Mouse (Mus musculus) adrenal gland, postnatal 25 days (tissue): ENCODE measurements around the gene Adamts4. TPM values are rescaled to one million over a fixed set of nuclear protein-coding genes. Genes with fewer than 3 reads are reported as not detected.
A peak's percentile ranks its signal among the peaks of the same experiment; 100 is the strongest.
"Not testable (repeated sequence)": the region's sequence is repeated elsewhere in the genome, so short reads cannot be mapped to it uniquely, and the experiment has no call there.

Experiments
- DNase-seq: peaks from one replicate; pipeline ENCODE4 v3.0.0; 2021; ENCODE audit warnings: mixed read lengths
- total RNA-seq: library from RNA; stranded (reverse); gene quantifications from 2 replicates; pipeline ENCODE4 v1.2.3, GENCODE M21; 2021

The Adamts4 gene
- total RNA-seq, 1 experiment from 2014 or later, result 0.67 TPM

DNA sequence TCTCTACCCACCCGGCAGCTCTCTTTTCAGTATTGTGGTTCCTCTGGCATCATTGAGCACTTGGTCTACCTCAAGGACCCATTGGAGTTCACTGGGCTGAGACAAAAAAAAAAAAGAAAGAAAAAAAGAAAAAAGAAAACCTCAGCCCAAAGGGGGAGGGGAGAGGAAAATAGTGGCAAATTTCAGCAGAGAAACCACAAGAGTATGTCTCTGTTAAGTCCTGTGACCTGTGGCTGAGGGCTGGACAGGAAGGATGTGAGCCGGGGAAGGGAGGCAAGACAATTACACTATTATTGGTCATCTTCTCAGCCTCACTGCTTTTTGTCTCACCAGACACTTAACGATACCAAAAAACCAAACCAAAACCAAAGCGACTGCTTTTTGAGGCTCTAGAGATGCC is 18.4 kb upstream of the Adamts4 start:
- no peak for DNase-seq

DNA sequence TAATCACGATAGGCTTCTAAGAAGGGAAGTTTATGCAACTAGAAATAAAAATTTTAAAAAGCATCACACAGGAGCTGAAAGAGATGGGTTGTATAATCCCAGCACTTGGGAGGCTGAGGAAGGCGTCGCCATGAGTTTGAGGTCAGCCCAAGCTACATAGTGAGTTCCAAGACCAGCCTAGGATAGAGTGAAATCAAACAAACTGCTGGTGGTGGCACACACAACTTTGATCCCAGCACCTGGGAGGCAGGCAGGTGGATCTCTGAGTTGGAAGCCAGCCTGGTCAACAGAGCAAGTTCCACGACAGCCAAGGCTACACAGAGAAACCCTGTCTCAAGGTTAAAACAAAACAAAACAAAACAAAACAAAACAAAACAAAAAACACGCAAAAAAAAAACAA is 17.9 kb upstream of the Adamts4 start:
- no peak for DNase-seq

DNA sequence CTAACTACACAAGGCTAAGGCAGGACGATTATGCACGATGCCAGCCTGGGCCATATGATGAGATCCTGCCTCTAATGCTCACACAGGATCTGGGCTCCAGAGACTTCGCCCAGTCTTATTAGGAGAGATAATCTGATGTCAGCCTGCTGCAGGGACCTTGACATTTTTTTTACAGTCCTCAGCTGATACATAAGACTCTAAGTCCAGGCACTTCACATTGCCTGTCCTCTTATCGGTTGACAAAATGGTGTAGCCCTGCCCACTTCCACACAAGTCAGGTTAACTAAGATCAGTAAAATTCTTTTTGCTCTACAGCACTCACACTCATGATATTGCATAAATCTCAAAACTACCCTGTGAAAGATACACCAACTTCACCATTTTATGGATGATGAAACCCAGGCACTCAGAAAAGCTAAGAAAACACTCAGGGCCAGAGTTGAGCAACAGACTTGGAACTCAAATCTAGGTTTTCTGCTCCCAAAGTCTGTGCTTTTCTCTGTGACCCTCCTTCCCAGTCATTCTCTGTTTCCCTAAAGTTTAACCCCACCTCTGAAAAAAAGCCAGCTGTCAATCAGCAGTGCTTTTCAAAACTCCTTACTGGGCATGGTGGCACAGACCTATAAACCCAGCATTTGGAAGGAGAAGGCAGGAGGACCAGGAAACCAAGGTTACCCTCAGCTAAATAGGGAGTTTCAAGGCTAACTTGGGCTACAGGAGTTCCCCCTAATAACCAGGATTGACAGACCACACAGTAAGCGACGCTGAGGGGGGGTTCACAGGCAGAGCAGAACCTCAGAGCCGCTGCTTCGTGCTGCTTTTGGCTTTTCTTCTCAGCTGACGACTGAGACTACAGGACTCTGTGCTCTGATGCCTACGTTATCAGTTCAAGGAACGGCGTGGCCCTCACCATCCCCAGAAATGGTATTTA is 17.2 kb upstream of the Adamts4 start:
- DNase-seq, result no peak

DNA sequence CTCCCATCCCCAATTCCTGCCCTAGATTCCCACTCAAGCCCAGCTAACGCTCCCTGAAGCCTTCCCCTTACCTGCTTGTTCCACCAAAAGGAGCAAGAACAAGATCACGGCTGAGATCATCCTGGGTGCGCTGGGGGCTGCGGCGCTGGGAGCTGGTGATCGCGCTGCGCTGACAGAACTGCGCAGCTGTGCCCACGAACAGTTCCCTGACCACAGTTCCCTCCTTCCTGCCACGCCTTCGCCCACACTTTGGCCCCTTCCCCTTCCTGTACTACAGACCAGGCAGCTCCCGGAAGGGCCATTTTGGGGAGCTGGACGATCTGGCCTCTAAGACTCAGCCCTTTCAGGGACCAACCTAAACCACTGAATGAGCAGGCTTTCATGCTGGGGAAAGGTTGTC is 16.1 kb upstream of the Adamts4 start, which contains the start of gene Fcer1g:
Fcer1g (minus strand) TSS at position 240 of the 400 bp plus-strand sequence.
- DNase-seq, result no peak

DNA sequence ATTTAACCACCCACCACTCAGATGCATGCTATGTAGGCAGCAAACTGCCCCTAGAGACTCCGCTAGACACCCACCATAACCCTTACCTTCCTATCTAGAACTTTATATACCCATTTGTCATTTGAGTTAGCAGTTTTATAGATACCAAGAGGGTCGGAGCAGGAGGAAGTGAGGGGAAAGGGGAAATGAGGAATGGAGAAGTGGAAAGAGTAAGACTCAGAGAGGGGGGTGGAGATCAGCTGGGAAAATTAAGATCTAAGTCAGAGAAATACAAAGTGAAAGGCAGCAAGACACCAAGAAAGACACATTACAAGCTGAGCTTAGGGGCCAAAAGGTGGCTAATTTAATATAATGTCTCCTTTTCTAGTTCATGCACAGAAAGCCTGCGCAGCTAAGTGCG is 15.7 kb upstream of the Adamts4 start:
- no peak for DNase-seq

DNA sequence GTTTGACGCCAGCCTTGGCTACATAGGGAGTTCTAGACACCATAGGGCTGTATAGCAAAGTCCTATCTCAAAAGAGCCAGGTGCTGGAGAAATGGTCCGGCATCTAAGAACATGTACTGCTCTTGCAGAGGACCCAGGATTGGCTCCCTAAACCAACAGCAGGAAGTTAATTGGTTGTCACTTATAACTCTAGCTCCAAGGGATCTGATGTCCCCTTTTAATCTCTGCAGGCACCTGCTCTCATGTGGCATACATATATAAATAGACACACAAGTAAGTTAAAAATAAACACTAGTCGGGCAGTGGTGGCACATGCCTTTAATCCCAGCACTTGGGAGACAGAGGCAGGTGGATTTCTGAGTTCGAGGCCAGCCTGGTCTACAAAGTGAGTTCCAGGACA is 14.4 kb upstream of the Adamts4 start:
- no peak for DNase-seq

DNA sequence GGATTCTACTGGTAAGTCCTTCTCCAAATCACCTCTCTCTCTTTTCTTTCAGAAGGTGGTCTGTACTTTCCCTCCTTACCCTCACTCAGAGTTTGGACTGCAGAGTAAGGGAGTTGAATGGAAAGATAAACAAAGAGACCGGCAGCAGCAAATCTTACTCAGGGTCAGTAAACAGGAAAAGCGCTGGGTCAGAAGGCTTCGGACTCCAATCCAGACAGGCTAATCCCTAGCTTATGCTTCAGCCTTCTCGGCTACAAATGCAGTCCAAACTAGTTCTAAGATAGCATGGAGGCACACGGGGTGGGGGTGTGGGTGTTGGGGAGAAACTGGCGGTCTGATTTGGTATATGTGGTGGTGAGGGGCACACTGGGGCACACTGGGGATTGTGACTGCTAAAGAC is 12.8 kb upstream of the Adamts4 start:
- DNase-seq, result no peak

DNA sequence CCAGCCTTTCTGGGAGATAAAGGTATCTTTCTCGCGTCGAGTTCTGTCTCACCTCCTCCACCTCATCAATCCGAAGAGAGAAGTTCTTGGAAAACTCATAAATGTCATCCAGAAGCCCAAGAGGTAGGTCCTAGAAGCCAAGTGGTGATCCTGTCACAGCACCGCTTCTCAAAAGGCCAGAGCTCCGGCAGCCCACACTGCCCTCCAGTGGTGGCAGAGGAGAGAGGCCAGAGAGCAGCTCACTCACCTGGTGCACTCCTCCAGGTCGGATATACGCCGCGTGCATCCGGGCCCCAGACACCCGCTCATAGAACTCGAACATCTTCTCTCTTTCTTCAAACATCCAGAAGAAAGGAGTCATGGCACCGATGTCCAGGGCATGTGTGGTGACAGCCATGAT is 11.8 kb upstream of the Adamts4 start:
- peak; percentile 71 for DNase-seq

DNA sequence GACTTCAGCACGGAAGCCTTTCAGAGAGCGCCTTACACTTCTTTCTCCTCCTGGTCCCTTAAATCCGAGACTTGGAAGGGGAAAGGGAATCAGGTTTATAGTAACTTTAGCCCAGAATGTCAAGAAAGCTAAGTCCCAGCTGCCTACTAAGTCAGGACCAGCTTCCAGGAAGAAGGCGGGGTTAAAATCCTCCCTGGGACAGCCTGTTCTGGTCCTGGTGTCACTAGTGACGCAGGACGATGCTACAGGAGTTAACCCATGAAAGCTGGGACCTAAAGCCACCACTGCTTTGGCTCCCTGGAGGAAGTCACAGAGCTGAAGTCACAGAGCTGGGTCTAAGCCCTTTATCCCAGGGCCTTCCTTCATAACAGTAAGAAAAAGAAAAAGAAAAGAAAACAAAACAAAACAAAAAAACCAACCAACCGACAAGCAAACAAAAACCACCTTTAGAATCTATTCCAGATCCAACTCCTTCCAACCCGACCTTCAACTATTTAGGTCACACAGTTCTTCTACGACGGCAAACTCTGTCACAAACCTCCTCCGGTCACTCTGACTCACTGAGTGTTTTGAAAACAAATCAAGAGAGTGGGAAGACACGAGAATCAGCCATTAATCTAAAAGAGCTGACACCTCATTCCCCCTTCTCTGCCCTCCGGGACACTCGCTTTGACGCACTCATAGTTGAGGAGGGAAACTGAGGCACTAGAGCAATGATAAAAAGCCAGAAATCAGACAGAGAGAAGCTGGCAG is 10.1 kb upstream of the Adamts4 start:
- no peak for DNase-seq

DNA sequence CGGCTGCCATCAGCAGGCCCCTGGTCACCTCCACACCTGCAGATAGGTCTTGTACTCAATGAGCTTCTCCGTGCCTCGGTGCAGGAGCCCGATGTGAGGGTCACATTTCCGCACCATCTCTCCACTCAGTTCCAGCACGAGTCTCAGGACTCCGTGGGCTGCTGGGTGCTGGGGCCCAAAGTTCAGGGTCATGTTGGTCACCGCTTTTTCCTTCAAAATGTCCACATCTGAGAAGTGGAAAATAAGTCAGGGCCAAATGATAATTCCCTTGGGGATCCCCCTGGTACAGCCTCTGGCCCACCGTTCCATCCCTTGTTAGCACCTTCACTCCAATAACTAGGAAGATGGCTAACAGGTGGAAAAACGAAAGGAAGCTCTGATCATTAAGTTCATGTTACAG is 9.3 kb upstream of the Adamts4 start:
- no peak for DNase-seq

DNA sequence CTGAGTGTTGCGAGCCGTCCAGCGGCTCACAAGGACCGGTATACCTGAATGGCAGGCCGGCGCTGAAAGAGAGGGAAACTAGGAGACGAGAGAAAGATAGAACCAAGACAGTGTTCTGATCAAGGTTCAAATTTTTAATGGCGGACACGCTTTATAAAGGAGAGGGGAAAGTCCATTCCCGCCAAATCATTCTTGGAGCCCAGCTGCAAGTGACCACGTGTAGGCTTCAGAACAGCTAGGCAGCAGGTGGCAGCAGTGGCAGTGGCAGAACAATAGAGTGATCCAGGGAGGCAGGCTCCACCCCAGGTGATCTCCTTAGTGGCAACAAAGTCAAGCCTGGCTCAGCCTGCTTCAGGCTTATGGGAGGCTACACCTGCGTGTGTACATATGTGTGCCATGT is 8.3 kb upstream of the Adamts4 start:
- DNase-seq, result not testable (repeated sequence)

DNA sequence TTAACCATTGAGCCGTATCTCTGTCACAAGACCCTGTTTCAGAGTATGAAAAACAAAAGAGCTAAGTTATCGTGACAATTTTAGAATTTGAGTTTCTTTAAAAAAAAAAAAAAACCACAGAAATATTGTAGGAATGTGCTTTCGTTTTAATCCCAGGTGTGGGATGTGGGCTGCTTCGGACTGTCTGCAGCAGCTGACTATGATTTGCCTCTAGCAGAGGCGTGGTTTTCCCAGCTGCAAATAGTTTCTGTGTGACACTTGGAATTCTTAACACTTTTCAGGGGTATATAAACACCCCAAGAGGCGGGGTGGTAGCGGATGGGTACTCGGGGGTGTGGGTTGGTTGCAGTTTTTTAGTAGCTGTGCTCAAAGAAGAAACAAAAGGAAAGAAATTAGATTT is 4.9 kb upstream of the Adamts4 start:
- no peak for DNase-seq

DNA sequence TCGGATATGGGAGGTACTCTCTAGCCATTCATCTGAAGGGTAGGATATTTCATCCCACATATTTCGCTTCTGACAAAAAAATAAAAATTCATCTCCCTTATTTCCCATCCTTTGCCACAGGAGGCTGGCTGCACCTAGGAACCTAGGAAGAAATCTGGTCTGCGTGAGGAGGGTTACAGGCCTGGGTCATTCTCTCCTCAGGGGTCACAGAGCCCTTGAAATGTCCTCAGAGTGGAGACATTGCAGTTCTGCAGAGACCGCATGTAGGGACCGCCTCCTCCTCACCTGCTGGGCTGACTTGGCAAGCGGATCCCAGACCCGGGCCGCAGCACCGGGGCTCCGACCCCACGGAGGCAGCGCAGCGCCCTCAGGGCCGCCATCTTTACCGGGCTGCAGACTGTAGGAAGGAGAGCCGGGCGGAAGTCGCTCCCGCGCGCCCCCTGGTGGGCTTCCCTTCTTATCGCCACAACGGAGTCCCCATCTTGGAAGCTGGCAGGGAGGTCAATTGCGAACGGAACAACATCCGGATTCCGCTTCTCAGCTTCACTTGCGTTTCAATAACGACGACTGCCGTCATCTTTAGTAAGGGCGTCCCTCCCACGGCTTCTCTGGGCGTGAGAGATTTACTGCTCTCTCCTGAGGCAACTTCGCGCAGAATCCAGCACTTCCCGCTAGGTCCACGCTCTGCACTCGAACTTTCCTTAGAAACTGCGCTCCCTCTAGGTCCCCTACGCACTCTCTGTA is 3.3 kb upstream of the Adamts4 start:
- DNase-seq, result peak; percentile 96

DNA sequence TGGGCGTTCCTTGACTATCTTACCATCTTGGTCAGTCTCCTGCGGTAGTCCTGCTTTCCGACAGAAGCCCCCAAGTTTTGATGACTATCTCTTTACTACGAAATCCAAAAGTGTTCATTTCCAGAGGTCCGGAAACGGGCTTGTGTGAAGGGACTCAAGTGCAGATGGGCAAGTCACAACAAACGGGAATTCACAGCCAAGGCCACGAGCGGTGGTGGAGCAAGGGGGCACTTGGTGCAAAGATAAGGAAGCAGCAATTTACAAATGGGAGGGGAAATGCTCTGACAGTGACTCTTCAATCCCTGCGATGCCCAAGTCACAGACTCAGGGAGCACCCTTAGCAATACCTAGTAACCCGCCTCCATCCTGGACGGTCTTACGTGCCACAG is 2.8 kb upstream of the Adamts4 start:
- DNase-seq, result no peak

DNA sequence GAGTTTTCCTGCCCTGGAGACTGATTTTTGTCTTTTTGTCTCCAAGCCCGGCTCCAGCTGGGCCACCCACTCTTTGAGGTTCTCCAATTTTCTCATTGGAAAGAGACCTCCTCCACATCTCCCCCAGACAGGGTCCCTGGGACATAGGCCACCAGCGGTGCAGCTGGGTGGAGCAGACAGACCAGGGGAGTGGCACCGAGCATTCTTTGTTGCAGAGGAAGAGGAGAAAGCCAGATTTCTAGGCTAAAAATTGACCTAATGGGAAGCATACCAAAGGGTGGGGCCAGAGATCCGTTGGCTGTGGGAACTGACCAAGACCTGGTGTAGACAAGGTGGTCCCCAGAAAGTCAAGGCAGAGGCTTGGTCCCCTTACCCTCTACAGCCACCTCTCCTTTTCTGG is 2.3 kb upstream of the Adamts4 start:
- no peak for DNase-seq

DNA sequence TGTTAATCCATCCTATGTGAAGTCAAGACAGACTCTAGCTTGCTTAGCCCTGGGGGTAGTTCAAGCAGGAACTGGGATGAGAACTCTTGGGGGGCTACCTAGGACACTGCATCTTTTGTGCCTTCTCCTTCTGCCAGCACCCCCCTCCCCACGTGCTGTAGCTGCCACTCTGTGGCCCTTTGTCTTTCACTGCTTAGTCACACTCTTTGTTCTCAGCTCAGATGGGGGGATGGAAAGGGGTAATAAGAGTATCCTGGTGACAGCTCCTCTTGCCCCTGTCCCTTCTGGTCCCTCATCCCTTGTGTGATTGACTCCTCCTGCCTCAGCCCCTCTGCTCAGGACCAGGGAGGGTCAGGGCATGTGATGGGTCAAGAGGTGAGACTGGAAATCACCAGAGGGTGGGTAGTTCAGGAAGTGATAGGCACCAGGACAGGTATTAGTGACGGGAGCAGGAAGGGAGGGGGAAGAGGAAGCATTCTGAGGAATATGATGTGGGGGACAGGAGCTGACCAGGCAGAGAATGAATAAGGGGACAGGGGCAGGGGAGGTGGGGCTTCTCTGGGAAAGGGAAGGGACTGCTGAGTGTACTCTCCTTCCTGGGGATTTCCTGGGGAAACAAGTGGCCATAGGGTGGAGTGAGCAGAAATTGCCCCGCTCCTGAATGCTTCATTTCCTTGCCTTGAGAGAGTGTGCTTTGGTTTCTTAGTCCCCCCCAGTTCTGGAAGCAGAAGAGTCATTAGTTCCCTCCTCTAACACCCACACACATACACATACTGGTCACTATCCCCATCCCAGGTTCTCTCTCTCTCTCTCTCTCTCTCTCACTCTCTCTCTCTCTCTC is 1.6 kb upstream of the Adamts4 start:
- no peak for DNase-seq

DNA sequence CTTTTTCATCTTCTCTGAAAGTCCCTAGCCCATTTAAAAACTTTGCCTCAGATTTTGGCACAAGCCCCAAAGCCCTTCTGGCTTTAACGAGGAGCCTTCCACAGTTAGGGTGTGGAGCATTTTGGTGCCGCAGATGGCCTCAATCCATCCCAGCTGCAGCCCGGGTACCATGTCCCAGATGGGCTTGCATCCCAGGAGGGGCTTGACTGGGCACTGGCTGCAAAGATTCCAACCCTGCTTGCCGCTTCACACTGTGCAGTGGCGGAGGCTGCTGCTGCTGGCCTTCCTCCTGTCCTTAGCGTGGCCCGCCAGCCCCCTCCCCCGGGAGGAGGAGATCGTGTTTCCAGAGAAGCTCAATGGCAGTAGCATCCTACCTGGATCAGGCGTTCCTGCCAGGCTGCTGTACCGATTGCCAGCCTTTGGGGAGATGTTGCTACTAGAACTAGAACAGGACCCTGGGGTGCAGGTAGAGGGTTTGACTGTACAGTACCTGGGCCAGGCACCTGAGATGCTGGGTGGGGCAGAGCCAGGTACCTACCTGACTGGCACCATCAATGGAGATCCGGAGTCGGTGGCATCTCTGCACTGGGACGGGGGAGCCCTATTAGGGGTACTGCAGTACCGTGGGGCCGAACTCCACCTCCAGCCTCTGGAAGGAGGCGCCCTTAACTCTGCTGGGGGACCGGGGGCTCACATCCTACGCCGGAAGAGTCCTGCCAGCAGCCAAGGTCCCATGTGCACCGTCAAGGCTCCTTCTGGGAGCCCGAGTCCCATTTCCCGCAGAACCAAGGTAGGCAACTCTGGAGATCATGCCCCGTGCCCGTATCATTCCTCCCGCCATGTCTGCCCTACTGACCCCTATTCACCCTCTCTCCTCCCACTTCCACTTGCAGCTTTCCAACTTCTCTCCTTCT is 716 bp downstream of the Adamts4 start, which contains the start of gene Ndufs2:
Ndufs2 (minus strand) TSS at position 709 of the 914 bp plus-strand sequence.
- DNase-seq, result no peak

DNA sequence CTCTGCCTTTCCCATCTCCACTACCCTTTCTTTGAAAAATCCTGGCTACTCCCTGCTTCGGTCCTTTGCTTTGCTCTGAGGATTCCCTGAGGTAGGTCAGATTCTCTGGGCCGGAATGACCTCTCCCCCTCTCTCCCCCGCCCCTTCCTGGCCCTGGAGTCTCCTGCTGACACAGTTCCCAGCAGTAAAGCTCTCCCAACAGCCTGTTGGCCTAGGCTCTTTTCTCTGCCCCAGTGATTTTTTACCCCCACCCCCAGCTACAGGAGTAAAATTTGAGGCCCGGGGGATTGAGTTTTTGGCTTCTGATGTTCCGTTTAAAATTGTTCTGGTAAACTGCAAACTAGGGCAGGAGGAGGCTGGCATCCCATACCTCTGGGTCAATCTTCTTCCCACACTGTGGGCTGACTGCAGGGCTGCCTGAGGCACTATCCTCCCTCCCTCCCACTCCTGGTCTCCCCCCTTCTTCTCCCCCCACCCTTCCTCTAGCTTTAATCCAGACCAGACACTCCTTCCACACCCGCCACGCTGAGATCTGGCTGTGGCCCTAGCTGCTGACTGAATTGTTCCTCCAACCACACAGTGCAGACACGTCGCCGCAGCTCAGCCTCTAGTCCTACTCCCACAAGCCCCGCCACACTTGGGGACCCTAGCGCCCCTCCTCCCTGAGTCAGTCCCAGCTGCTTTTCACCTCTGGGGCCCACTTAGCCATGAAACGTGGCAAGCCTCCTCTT is 1.5 kb downstream of the Adamts4 start:
- DNase-seq, result no peak

DNA sequence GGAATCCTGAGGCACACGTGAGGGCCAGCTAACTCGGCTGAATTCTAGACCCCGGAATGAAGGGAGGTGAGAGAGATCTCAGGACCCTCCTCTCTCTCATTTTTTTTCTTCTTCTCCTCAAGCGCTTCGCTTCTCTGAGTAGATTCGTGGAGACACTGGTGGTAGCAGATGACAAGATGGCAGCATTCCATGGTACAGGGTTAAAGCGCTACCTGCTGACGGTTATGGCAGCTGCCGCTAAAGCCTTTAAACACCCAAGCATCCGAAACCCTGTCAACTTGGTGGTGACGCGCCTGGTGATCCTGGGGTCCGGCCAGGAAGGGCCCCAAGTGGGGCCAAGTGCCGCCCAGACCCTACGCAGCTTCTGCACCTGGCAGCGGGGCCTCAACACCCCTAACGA is 2.2 kb downstream of the Adamts4 start:
- no peak for DNase-seq
